Mouse (Mus musculus) heart, postnatal 0 days (tissue): ENCODE results near the gene 4930562C15Rik. TPM values are rescaled to one million over a fixed set of nuclear protein-coding genes. Genes with fewer than 3 reads are reported as not detected.

Experiments used
- ATAC-seq: fragments of 200-750 bp; cut with Nextera tagmentation; 2 replicates; pipeline ENCODE4 v1.8.0; 2017; ENCODE audit warnings: low read depth, moderate number of reproducible peaks, moderate library complexity; ENCODE audit not compliant: insufficient read depth
- DNase-seq: peaks from one replicate; pipeline ENCODE4 v3.0.0-alpha.2; 2016; ENCODE audit warnings: low spot score
- H3K27ac ChIP-seq: fragments of 300-500 bp; sonication (generic); 2 replicates; pipeline ENCODE4 v1.5.1; 2014; ENCODE audit warnings: low read depth, mild to moderate bottlenecking
- H3K27me3 ChIP-seq: fragments of 300-500 bp; sonication (generic); 2 replicates; pipeline ENCODE4 v1.6.1; 2014; ENCODE audit warnings: low read length, mixed read lengths; ENCODE audit not compliant: control insufficient read depth, insufficient read depth
- H3K36me3 ChIP-seq: fragments of 300-500 bp; sonication (generic); replicated peaks from 2 replicates; pipeline ENCODE4 v1.6.1; 2014; ENCODE audit warnings: low read length, mixed read lengths; ENCODE audit not compliant: control insufficient read depth, insufficient read depth
- H3K4me1 ChIP-seq: fragments of 300-500 bp; sonication (generic); 2 replicates; pipeline ENCODE4 v1.6.1; 2014; ENCODE audit warnings: antibody characterized with exemption; ENCODE audit not compliant: control insufficient read depth, insufficient read depth
- H3K4me2 ChIP-seq: fragments of 300-500 bp; sonication (generic); 2 replicates; pipeline ENCODE4 v1.6.1; 2014; ENCODE audit warnings: low read depth, mild to moderate bottlenecking, low read length, moderate library complexity
- H3K4me3 ChIP-seq: fragments of 300-500 bp; sonication (generic); 2 replicates; pipeline ENCODE4 v1.5.1; 2014; ENCODE audit warnings: low read depth, low read length
- H3K9ac ChIP-seq: fragments of 300-500 bp; sonication (generic); replicated peaks from 2 replicates; pipeline ENCODE4 v1.6.1; 2014; ENCODE audit warnings: low read depth, low read length, mixed read lengths
- H3K9me3 ChIP-seq: fragments of 300-500 bp; sonication (generic); replicated peaks from 2 replicates; pipeline ENCODE4 v1.6.1; 2016; ENCODE audit warnings: low read length; ENCODE audit not compliant: control insufficient read depth
- CTCF ChIP-seq: IDR thresholded peaks from 2 replicates; pipeline ENCODE4 v1.5.1; 2016; ENCODE audit warnings: antibody characterized with exemption, control low read depth, low read depth
- EP300 ChIP-seq: IDR thresholded peaks from 2 replicates; pipeline ENCODE4 v1.6.1; 2016; ENCODE audit warnings: antibody characterized with exemption, low read depth
- WGBS: fragments of 180-500 bp; shearing (Covaris S2); extraction: QIAGEN DNeasy Blood & Tissue Kit; methylation state at CpG from one replicate; pipeline ENCODE4 v1.1.7; 2014; 5-methylcytosine and 5-hydroxymethylcytosine counted together
- polyA plus RNA-seq: library from polyadenylated mRNA; unstranded; fragments of >200 nt; fragmentation: Nextera tagmentation; extraction: Ambion mirVana; gene quantifications from 2 replicates; pipeline ENCODE4 v1.2.1, GENCODE M21; 2015
- total RNA-seq: library from RNA; depleted of rRNA; stranded (reverse); fragments of >200 nt; gene quantifications from 2 replicates; pipeline ENCODE4 v1.2.3, GENCODE M21; 2014; ENCODE audit warnings: low replicate concordance; rRNA removed

The 4930562C15Rik gene
- total and polyA plus RNA-seq, 2 experiments from 2014 or later = 0.12 TPM; not detected in 1

- H3K9me3 ChIP-seq = no peaks in the 10 kb centered on the region
- no peaks in the 10 kb centered on the region for H3K27me3 ChIP-seq
- peaks cover 4% of the 10 kb centered on the region; the same call in 1 of the 2 replicates for H3K4me1 ChIP-seq
- DNase-seq = peak; percentile 83
- H3K9ac ChIP-seq = no peak overlapping the region
- H3K4me2 ChIP-seq = peak overlapping the region; percentile 21; the same call in 1 of the 2 replicates
- no peak overlapping the region for H3K4me3 ChIP-seq
- H3K27ac ChIP-seq = peak overlapping the region; percentile 90
- peaks cover 76% of the 10 kb centered on the region for H3K36me3 ChIP-seq
- no peak for TF ChIP-seq EP300
- peak; percentile 97 for TF ChIP-seq CTCF
- WGBS = 28% methylated on average over 12 of the region's 12 CpGs
- peak; percentile 72 for ATAC-seq
Measured at GRCm38 (mm10) chr16:4913783-4914735, 78.8 kb downstream of the 4930562C15Rik start.

DNA sequence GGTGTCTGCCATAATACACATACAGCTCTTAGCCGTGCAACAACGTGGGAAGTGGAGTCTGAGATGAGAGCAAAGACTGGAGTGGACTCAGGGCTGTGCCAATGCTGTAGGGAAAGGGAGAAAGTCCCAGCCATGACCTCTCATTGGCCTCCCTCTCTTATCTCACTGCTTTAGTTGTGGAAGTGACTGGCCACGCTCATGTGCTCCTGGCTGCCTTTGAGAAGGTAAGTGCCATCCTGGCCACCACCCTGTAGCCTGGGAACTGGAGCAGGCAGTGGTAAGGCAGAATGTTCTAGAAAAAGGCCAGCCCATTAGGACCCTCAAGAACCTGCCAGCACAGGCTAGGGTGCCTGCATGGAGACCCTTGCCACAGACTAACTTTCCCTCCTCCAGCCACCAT, 80.7 kb downstream of the 4930562C15Rik start:
- Histone ChIP-seq H3K9me3 (no peaks in the 10 kb centered on the region), H3K4me1 (peaks cover 4% of the 10 kb centered on the region; the same call in 1 of the 2 replicates), H3K4me2 (no peak overlapping the region), H3K36me3 (peaks cover 67% of the 10 kb centered on the region), H3K9ac (no peak overlapping the region), H3K27me3 (no peaks in the 10 kb centered on the region), H3K4me3 (no peak overlapping the region), H3K27ac (no peak overlapping the region)
- DNase-seq (no peak), ATAC-seq (no peak)
- TF ChIP-seq CTCF (no peak), EP300 (no peak)
- WGBS = 25% methylated on average over 3 of the region's 3 CpGs

DNA sequence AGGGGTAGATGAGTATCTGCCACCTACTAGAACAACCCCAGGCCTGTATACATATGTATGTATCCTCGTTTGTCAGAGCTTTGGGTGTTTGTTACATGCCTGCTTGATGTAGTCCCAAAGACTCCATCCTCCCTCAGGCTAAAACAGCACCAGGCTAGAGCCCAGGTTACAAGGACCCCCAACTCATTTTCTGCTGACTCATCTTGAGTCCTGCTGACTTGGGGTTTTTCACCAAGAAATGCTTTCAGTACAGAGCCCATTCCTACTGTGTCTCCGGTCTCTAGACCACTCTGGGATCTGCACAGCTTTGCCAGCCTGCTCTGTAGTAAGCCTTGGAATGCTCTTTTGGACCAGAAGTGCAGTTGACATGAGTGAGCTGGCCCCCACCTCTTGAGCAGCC, 81.4 kb downstream of the 4930562C15Rik start:
- no peak for ATAC-seq
- H3K27me3 ChIP-seq = no peaks in the 10 kb centered on the region
- TF ChIP-seq CTCF (no peak), EP300 (no peak)
- peaks cover 4% of the 10 kb centered on the region; the same call in 1 of the 2 replicates for H3K4me1 ChIP-seq
- DNase-seq = no peak
- H3K9ac ChIP-seq = no peak overlapping the region
- H3K4me3 ChIP-seq = no peak overlapping the region
- no peak overlapping the region for H3K27ac ChIP-seq
- H3K9me3 ChIP-seq = no peaks in the 10 kb centered on the region
- H3K4me2 ChIP-seq = no peak overlapping the region
- WGBS = 84% methylated on average over 2 of the region's 2 CpGs
- peaks cover 63% of the 10 kb centered on the region for H3K36me3 ChIP-seq

Other genes with a start within 250 kb of the 4930562C15Rik start
- gene Glis2, start 240.7 kb upstream of the 4930562C15Rik start, total RNA-seq = 25.3 and 25.4 TPM in 2 replicates
- 11.2 and 11.8 TPM in 2 replicates for gene Glis2, start 240.7 kb upstream of the 4930562C15Rik start, polyA plus RNA-seq
- gene Pam16, start 210.4 kb upstream of the 4930562C15Rik start, total RNA-seq = 23.9 and 74.9 TPM in 2 replicates
- gene Pam16, start 210.4 kb upstream of the 4930562C15Rik start, polyA plus RNA-seq = 172 and 184 TPM in 2 replicates
- 38.7 and 64.8 TPM in 2 replicates for gene Vasn, start 195.5 kb upstream of the 4930562C15Rik start, total RNA-seq
- 8.1 and 9.3 TPM in 2 replicates for gene Vasn, start 195.5 kb upstream of the 4930562C15Rik start, polyA plus RNA-seq
- gene Dnaja3, start 195.4 kb upstream of the 4930562C15Rik start, total RNA-seq = 99.6 and 102 TPM in 2 replicates
- gene Dnaja3, start 195.4 kb upstream of the 4930562C15Rik start, polyA plus RNA-seq = 99.5 and 103 TPM in 2 replicates
- 17.2 and 17.8 TPM in 2 replicates for gene Coro7, start 155.6 kb upstream of the 4930562C15Rik start, total RNA-seq
- gene Coro7, start 155.6 kb upstream of the 4930562C15Rik start, polyA plus RNA-seq = 8.0 and 9.9 TPM in 2 replicates
- 12.4 and 21.1 TPM in 2 replicates for gene Nmral1, start 116.1 kb upstream of the 4930562C15Rik start, total RNA-seq
- gene Nmral1, start 116.1 kb upstream of the 4930562C15Rik start, polyA plus RNA-seq = 8.6 and 9.8 TPM in 2 replicates
- gene Hmox2, start 109.1 kb upstream of the 4930562C15Rik start, total RNA-seq = 53.1 and 56.8 TPM in 2 replicates
- gene Hmox2, start 109.1 kb upstream of the 4930562C15Rik start, polyA plus RNA-seq = 87.0 and 91.1 TPM in 2 replicates
- 149 and 160 TPM in 2 replicates for gene Cdip1, start 45.1 kb upstream of the 4930562C15Rik start, total RNA-seq
- gene Cdip1, start 45.1 kb upstream of the 4930562C15Rik start, polyA plus RNA-seq = 121 and 123 TPM in 2 replicates
- gene Ubald1, start 44.9 kb downstream of the 4930562C15Rik start, total RNA-seq = 11.7 and 27.6 TPM in 2 replicates
- 18.3 and 18.8 TPM in 2 replicates for gene Ubald1, start 44.9 kb downstream of the 4930562C15Rik start, polyA plus RNA-seq
- 214 and 223 TPM in 2 replicates for gene Mgrn1, start 50.8 kb downstream of the 4930562C15Rik start, total RNA-seq
- gene Mgrn1, start 50.8 kb downstream of the 4930562C15Rik start, polyA plus RNA-seq = 138 and 159 TPM in 2 replicates
- gene Nudt16l1, start 103.3 kb downstream of the 4930562C15Rik start, total RNA-seq = 35.5 and 44.0 TPM in 2 replicates
- gene Nudt16l1, start 103.3 kb downstream of the 4930562C15Rik start, polyA plus RNA-seq = 96.0 and 101 TPM in 2 replicates
- gene Anks3, start 128.8 kb downstream of the 4930562C15Rik start, total RNA-seq = 18.0 and 22.7 TPM in 2 replicates
- 18.6 and 21.2 TPM in 2 replicates for gene Anks3, start 128.8 kb downstream of the 4930562C15Rik start, polyA plus RNA-seq
- not detected in 2 replicates for gene Sept12, start 162.4 kb downstream of the 4930562C15Rik start, total RNA-seq
- gene Sept12, start 162.4 kb downstream of the 4930562C15Rik start, polyA plus RNA-seq = not detected in 2 replicates
- gene Smim22, start 171.9 kb downstream of the 4930562C15Rik start, total RNA-seq = 7.3 TPM in 1 of 2 replicates, not detected in the other
- gene Smim22, start 171.9 kb downstream of the 4930562C15Rik start, polyA plus RNA-seq = 2.1 and 2.5 TPM in 2 replicates
- gene Rogdi, start 178.1 kb downstream of the 4930562C15Rik start, total RNA-seq = 37.3 and 55.7 TPM in 2 replicates
- gene Rogdi, start 178.1 kb downstream of the 4930562C15Rik start, polyA plus RNA-seq = 34.8 and 39.2 TPM in 2 replicates
- 74.3 and 84.4 TPM in 2 replicates for gene Glyr1, start 214.4 kb downstream of the 4930562C15Rik start, total RNA-seq
- gene Glyr1, start 214.4 kb downstream of the 4930562C15Rik start, polyA plus RNA-seq = 56.2 and 58.5 TPM in 2 replicates
- gene Ubn1, start 214.6 kb downstream of the 4930562C15Rik start, total RNA-seq = 31.3 and 34.0 TPM in 2 replicates
- 8.5 and 8.7 TPM in 2 replicates for gene Ubn1, start 214.6 kb downstream of the 4930562C15Rik start, polyA plus RNA-seq